Mouse (Mus musculus): ENCODE measurements around the gene Slc25a21. TPM values are rescaled to one million over a fixed set of nuclear protein-coding genes. Genes with fewer than 3 reads are reported as not detected.

Gene Slc25a21
- polyA plus RNA-seq, 1 experiment from 2014 or later = 3.4 TPM

GRCm38 (mm10) chr12:57186126-57186525 is 11.1 kb downstream of the Slc25a21 start:
- H3K27me3 ChIP-seq (ENCODE audit: insufficient read depth, low read length) = no peaks in the 10 kb centered on the region
- WGBS = 73% methylated on average over 2 of the region's 2 CpGs
- no peak overlapping the region for H3K9ac ChIP-seq (replicated peaks; ENCODE audit: low read length)
- no peak overlapping the region for H3K4me2 ChIP-seq (replicated peaks; ENCODE audit: low read depth, low read length)
- H3K9me3 ChIP-seq (ENCODE audit: low read length) = no peaks in the 10 kb centered on the region
- no peak overlapping the region for H3K4me3 ChIP-seq (ENCODE audit: low read length)
- no peak for ATAC-seq (ENCODE audit: low FRiP score, low TSS enrichment)
- no peak overlapping the region for H3K27ac ChIP-seq (ENCODE audit: low read length)
- no peaks in the 10 kb centered on the region for H3K36me3 ChIP-seq (ENCODE audit: insufficient read depth, low read length)
- H3K4me1 ChIP-seq (ENCODE audit: insufficient read depth, low read length) = no peaks in the 10 kb centered on the region

GRCm38 (mm10) chr12:57185475-57185874 is 11.8 kb downstream of the Slc25a21 start:
- Histone ChIP-seq H3K27me3 (ENCODE audit: insufficient read depth, low read length) (no peaks in the 10 kb centered on the region), H3K36me3 (ENCODE audit: insufficient read depth, low read length) (no peaks in the 10 kb centered on the region), H3K27ac (ENCODE audit: low read length) (no peak overlapping the region), H3K4me2 (replicated peaks; ENCODE audit: low read depth, low read length) (no peak overlapping the region), H3K4me1 (ENCODE audit: insufficient read depth, low read length) (no peaks in the 10 kb centered on the region), H3K9me3 (ENCODE audit: low read length) (no peaks in the 10 kb centered on the region), H3K9ac (replicated peaks; ENCODE audit: low read length) (no peak overlapping the region), H3K4me3 (ENCODE audit: low read length) (no peak overlapping the region)
- 0% methylated on average over 1 of the region's 1 CpGs for WGBS
- ATAC-seq (ENCODE audit: low FRiP score, low TSS enrichment) = no peak

GRCm38 (mm10) chr12:57184401-57185147 is 12.7 kb downstream of the Slc25a21 start:
- Histone ChIP-seq H3K27ac (ENCODE audit: low read length) (no peak overlapping the region), H3K27me3 (ENCODE audit: insufficient read depth, low read length) (no peaks in the 10 kb centered on the region), H3K9ac (replicated peaks; ENCODE audit: low read length) (no peak overlapping the region), H3K36me3 (ENCODE audit: insufficient read depth, low read length) (no peaks in the 10 kb centered on the region), H3K4me2 (replicated peaks; ENCODE audit: low read depth, low read length) (no peak overlapping the region), H3K4me3 (ENCODE audit: low read length) (no peak overlapping the region), H3K9me3 (ENCODE audit: low read length) (no peaks in the 10 kb centered on the region), H3K4me1 (ENCODE audit: insufficient read depth, low read length) (no peaks in the 10 kb centered on the region)
- WGBS = 61% methylated on average over 2 of the region's 2 CpGs
- ATAC-seq (ENCODE audit: low FRiP score, low TSS enrichment) = no peak

GRCm38 (mm10) chr12:57179465-57180188 is 17.6 kb downstream of the Slc25a21 start:
- ATAC-seq (ENCODE audit: low FRiP score, low TSS enrichment) = no peak
- H3K9ac ChIP-seq (replicated peaks; ENCODE audit: low read length) = no peak overlapping the region
- H3K4me3 ChIP-seq (ENCODE audit: low read length) = no peak overlapping the region
- no peak overlapping the region for H3K27ac ChIP-seq (ENCODE audit: low read length)
- H3K4me1 ChIP-seq (ENCODE audit: insufficient read depth, low read length) = no peaks in the 10 kb centered on the region
- no peaks in the 10 kb centered on the region for H3K27me3 ChIP-seq (ENCODE audit: insufficient read depth, low read length)
- H3K9me3 ChIP-seq (ENCODE audit: low read length) = no peaks in the 10 kb centered on the region
- 46% methylated on average over 5 of the region's 5 CpGs for WGBS
- H3K4me2 ChIP-seq (replicated peaks; ENCODE audit: low read depth, low read length) = no peak overlapping the region
- no peaks in the 10 kb centered on the region for H3K36me3 ChIP-seq (ENCODE audit: insufficient read depth, low read length)

GRCm38 (mm10) chr12:57178818-57179217 is 18.5 kb downstream of the Slc25a21 start:
- no peak for ATAC-seq (ENCODE audit: low FRiP score, low TSS enrichment)
- H3K9me3 ChIP-seq (ENCODE audit: low read length) = no peaks in the 10 kb centered on the region
- no peak overlapping the region for H3K27ac ChIP-seq (ENCODE audit: low read length)
- H3K4me1 ChIP-seq (ENCODE audit: insufficient read depth, low read length) = no peaks in the 10 kb centered on the region
- no peak overlapping the region for H3K4me3 ChIP-seq (ENCODE audit: low read length)
- H3K27me3 ChIP-seq (ENCODE audit: insufficient read depth, low read length) = no peaks in the 10 kb centered on the region
- H3K36me3 ChIP-seq (ENCODE audit: insufficient read depth, low read length) = no peaks in the 10 kb centered on the region
- no peak overlapping the region for H3K9ac ChIP-seq (replicated peaks; ENCODE audit: low read length)
- no peak overlapping the region for H3K4me2 ChIP-seq (replicated peaks; ENCODE audit: low read depth, low read length)

GRCm38 (mm10) chr12:57163294-57163693 is 34.0 kb downstream of the Slc25a21 start:
- H3K27me3 ChIP-seq (ENCODE audit: insufficient read depth, low read length) = no peaks in the 10 kb centered on the region
- no peaks in the 10 kb centered on the region for H3K9me3 ChIP-seq (ENCODE audit: low read length)
- H3K36me3 ChIP-seq (ENCODE audit: insufficient read depth, low read length) = no peaks in the 10 kb centered on the region
- no peaks in the 10 kb centered on the region for H3K4me1 ChIP-seq (ENCODE audit: insufficient read depth, low read length)
- no peak overlapping the region for H3K4me2 ChIP-seq (replicated peaks; ENCODE audit: low read depth, low read length)
- H3K27ac ChIP-seq (ENCODE audit: low read length) = no peak overlapping the region
- H3K9ac ChIP-seq (replicated peaks; ENCODE audit: low read length) = no peak overlapping the region
- no peak for ATAC-seq (ENCODE audit: low FRiP score, low TSS enrichment)
- H3K4me3 ChIP-seq (ENCODE audit: low read length) = no peak overlapping the region
- 57% methylated on average over 2 of the region's 2 CpGs for WGBS

- Histone ChIP-seq H3K9ac (replicated peaks; ENCODE audit: low read length) (no peak overlapping the region), H3K36me3 (ENCODE audit: insufficient read depth, low read length) (no peaks in the 10 kb centered on the region), H3K27me3 (ENCODE audit: insufficient read depth, low read length) (no peaks in the 10 kb centered on the region), H3K4me1 (ENCODE audit: insufficient read depth, low read length) (no peaks in the 10 kb centered on the region), H3K4me3 (ENCODE audit: low read length) (no peak overlapping the region), H3K27ac (ENCODE audit: low read length) (no peak overlapping the region), H3K4me2 (replicated peaks; ENCODE audit: low read depth, low read length) (no peak overlapping the region), H3K9me3 (ENCODE audit: low read length) (no peaks in the 10 kb centered on the region)
- 57% methylated on average over 3 of the region's 3 CpGs for WGBS
- ATAC-seq (ENCODE audit: low FRiP score, low TSS enrichment) = no peak
These were observed 34.4 kb downstream of the Slc25a21 start for GRCm38 (mm10) chr12:57162840-57163239.

- no peaks in the 10 kb centered on the region for H3K27me3 ChIP-seq (ENCODE audit: insufficient read depth, low read length)
- no peak for ATAC-seq (ENCODE audit: low FRiP score, low TSS enrichment)
- H3K9me3 ChIP-seq (ENCODE audit: low read length) = no peaks in the 10 kb centered on the region
- no peak overlapping the region for H3K9ac ChIP-seq (replicated peaks; ENCODE audit: low read length)
- H3K4me3 ChIP-seq (ENCODE audit: low read length) = no peak overlapping the region
- no peaks in the 10 kb centered on the region for H3K36me3 ChIP-seq (ENCODE audit: insufficient read depth, low read length)
- WGBS = 76% methylated on average over 6 of the region's 6 CpGs
- H3K4me2 ChIP-seq (replicated peaks; ENCODE audit: low read depth, low read length) = no peak overlapping the region
- H3K27ac ChIP-seq (ENCODE audit: low read length) = no peak overlapping the region
- no peaks in the 10 kb centered on the region for H3K4me1 ChIP-seq (ENCODE audit: insufficient read depth, low read length)
These were observed 37.4 kb downstream of the Slc25a21 start for GRCm38 (mm10) chr12:57159904-57160303.

- 54% methylated on average over 3 of the region's 3 CpGs for WGBS
- ATAC-seq (ENCODE audit: low FRiP score, low TSS enrichment) = no peak
- Histone ChIP-seq H3K4me3 (ENCODE audit: low read length) (no peak overlapping the region), H3K9ac (replicated peaks; ENCODE audit: low read length) (no peak overlapping the region), H3K36me3 (ENCODE audit: insufficient read depth, low read length) (no peaks in the 10 kb centered on the region), H3K27ac (ENCODE audit: low read length) (no peak overlapping the region), H3K4me1 (ENCODE audit: insufficient read depth, low read length) (no peaks in the 10 kb centered on the region), H3K4me2 (replicated peaks; ENCODE audit: low read depth, low read length) (no peak overlapping the region), H3K27me3 (ENCODE audit: insufficient read depth, low read length) (no peaks in the 10 kb centered on the region), H3K9me3 (ENCODE audit: low read length) (no peaks in the 10 kb centered on the region)
These were observed 39.0 kb downstream of the Slc25a21 start for GRCm38 (mm10) chr12:57158266-57158665.

GRCm38 (mm10) chr12:57138937-57139336 is 58.3 kb downstream of the Slc25a21 start:
- no peaks in the 10 kb centered on the region for H3K27me3 ChIP-seq (ENCODE audit: insufficient read depth, low read length)
- H3K4me2 ChIP-seq (replicated peaks; ENCODE audit: low read depth, low read length) = no peak overlapping the region
- H3K27ac ChIP-seq (ENCODE audit: low read length) = no peak overlapping the region
- H3K9me3 ChIP-seq (ENCODE audit: low read length) = no peaks in the 10 kb centered on the region
- WGBS = 83% methylated on average over 1 of the region's 1 CpGs
- no peak for ATAC-seq (ENCODE audit: low FRiP score, low TSS enrichment)
- H3K4me1 ChIP-seq (ENCODE audit: insufficient read depth, low read length) = no peaks in the 10 kb centered on the region
- H3K36me3 ChIP-seq (ENCODE audit: insufficient read depth, low read length) = no peaks in the 10 kb centered on the region
- H3K4me3 ChIP-seq (ENCODE audit: low read length) = no peak overlapping the region
- no peak overlapping the region for H3K9ac ChIP-seq (replicated peaks; ENCODE audit: low read length)

Data from kidney, embryonic 16.5 days (tissue).